In the genomic region with DNA sequence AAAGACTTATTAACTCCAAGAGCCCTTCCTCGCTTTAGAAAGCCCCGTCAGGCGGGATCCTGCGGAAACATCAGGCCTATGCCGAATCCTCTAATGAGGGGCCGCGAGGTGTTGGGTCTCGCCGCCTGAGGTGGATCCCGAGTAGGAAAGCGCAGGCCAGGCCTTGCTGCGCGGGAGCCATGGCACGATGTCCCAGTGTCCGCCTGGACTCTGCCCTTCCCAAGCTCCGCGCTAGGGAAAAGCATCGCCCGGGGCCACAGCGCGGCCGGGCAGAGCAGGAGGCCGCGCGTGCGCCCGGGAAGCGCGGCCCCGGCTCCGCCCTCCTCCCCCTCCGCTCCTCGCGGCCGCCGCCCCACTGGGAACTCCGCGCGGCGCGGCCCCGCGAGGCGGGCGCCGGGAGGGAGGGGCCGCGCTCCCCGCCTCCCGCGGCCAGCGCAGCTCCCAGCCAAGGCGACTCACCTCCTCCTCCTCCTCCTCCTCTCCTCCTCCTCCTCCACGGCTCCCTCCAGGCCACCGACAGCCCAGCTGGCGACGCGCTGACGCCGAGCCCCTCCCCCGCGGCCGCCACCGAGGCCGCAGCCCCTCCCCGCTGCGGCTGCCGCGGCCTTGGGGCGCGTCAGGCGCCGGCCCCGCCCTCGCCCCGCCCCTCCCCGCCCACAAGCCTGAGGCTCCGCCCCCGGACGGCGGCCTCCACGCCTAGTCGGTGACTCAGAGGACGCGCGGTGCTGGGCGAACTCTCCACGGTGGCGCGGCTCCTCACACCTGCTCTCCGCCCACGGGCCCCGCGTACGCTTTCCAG, we compare ENCODE assay signal across 8 mouse cellular contexts. TPM values are rescaled to one million over a fixed set of nuclear protein-coding genes. Genes with fewer than 3 reads are reported as not detected.
A peak's percentile ranks its signal among the peaks of the same experiment; 100 is the strongest.
DNase-seq lines count a peak whose midpoint lies in the region; ATAC-seq and TF ChIP-seq lines count a peak whose summit lies in the region.

No protein-coding gene starts in this region.

- no peaks in the 10 kb centered on the region for H3K27me3 ChIP-seq in embryonic facial prominence, embryonic 13.5 days
- no peaks in the 10 kb centered on the region for H3K27me3 ChIP-seq in heart, adult 2 months (ENCODE audit: control insufficient read depth, insufficient read depth, low read length)
- no peaks in the 10 kb centered on the region for H3K27me3 ChIP-seq in kidney, adult 2 months (replicated peaks; ENCODE audit: control insufficient read depth, insufficient read depth, low read length)
- no peaks in the 10 kb centered on the region for H3K27me3 ChIP-seq in limb, embryonic 12.5 days
- no peaks in the 10 kb centered on the region for H3K27me3 ChIP-seq in midbrain, embryonic 14.5 days (ENCODE audit: control insufficient read depth, insufficient read depth, low read length)

- WGBS in embryonic facial prominence, embryonic 13.5 days: under 1% methylated on average over 58 of the region's 95 CpGs
- WGBS in heart, adult 2 months: under 1% methylated on average over 67 of the region's 95 CpGs
- under 1% methylated on average over 71 of the region's 95 CpGs for WGBS in kidney, adult 2 months
- WGBS in limb, embryonic 12.5 days: 1% methylated on average over 55 of the region's 95 CpGs
- under 1% methylated on average over 76 of the region's 95 CpGs for WGBS in midbrain, embryonic 14.5 days

- no peaks in the 10 kb centered on the region for H3K9me3 ChIP-seq in embryonic facial prominence, embryonic 13.5 days
- H3K9me3 ChIP-seq in limb, embryonic 12.5 days: no peaks in the 10 kb centered on the region
- no peaks in the 10 kb centered on the region for H3K9me3 ChIP-seq in midbrain, embryonic 14.5 days (ENCODE audit: control insufficient read depth, low read length)

- no peaks in the 10 kb centered on the region for H3K36me3 ChIP-seq in embryonic facial prominence, embryonic 13.5 days
- peaks cover 8% of the 10 kb centered on the region; the same call in 1 of the 2 replicates for H3K36me3 ChIP-seq in heart, adult 2 months (ENCODE audit: control insufficient read depth, insufficient read depth, low read length)
- H3K36me3 ChIP-seq in kidney, adult 2 months (ENCODE audit: control insufficient read depth, insufficient read depth, low read length): no peaks in the 10 kb centered on the region
- no peaks in the 10 kb centered on the region for H3K36me3 ChIP-seq in limb, embryonic 12.5 days
- H3K36me3 ChIP-seq in midbrain, embryonic 14.5 days (ENCODE audit: control insufficient read depth, insufficient read depth, low read length): no peaks in the 10 kb centered on the region

- H3K9ac ChIP-seq in embryonic facial prominence, embryonic 13.5 days: peak overlapping the region; percentile 91
- H3K9ac ChIP-seq in heart, adult 2 months (ENCODE audit: low read depth, low read length): peak overlapping the region; percentile 93
- peak overlapping the region; percentile 79 for H3K9ac ChIP-seq in limb, embryonic 12.5 days (replicated peaks)
- H3K9ac ChIP-seq in midbrain, embryonic 14.5 days (replicated peaks; ENCODE audit: low read length): peak overlapping the region; percentile 74

- no peaks in the 10 kb centered on the region for H3K79me2 ChIP-seq in heart, adult 2 months (replicated peaks; ENCODE audit: control insufficient read depth, insufficient read depth, low read length)

- DNase-seq in 3T3-L1 (ENCODE audit: low read depth, low spot score): peak; percentile 88
- DNase-seq in adrenal gland, postnatal 4 days (ENCODE audit: low spot score in 2 of 2): peak; percentile 76 to 81
- peak; percentile 91 to 96 for DNase-seq in heart, adult 2 months
- DNase-seq in kidney, adult 2 months: peak; percentile 96
- DNase-seq in midbrain, embryonic 14.5 days: peak; percentile 95
- DNase-seq in spleen, adult 12 weeks (ENCODE audit: low spot score): peak; percentile 77

- peak; percentile 92 for TF ChIP-seq POLR2A in heart, adult 2 months (IDR thresholded peaks at IDR 0.05; ENCODE audit: insufficient read depth, low read depth, low read length)
- TF ChIP-seq POLR2A in kidney, adult 2 months (IDR thresholded peaks at IDR 0.05; ENCODE audit: low read depth, low read length): peak; percentile 92

- TF ChIP-seq CTCF in heart, adult 2 months (IDR thresholded peaks at IDR 0.05): peak; percentile 34
- TF ChIP-seq CTCF in kidney, adult 2 months (conservative IDR thresholded peaks at IDR 0.05; ENCODE audit: insufficient read depth, insufficient read length, low read depth, low read length): no peak

- intact Hi-C loops in heart, adult 2 months (cut with DNase I): loop anchor here (2.0 to 5.0 kb wide), 3 partner anchors 26 to 182 kb away; no protein-coding TSS in a partner anchor

- H3K4me3 ChIP-seq in embryonic facial prominence, embryonic 13.5 days: peak overlapping the region; percentile 72
- H3K4me3 ChIP-seq in heart, adult 2 months: peak overlapping the region; percentile 87
- peak overlapping the region; percentile 90 for H3K4me3 ChIP-seq in kidney, adult 2 months (ENCODE audit: insufficient read depth, low read depth, low read length)
- peak overlapping the region; percentile 70 for H3K4me3 ChIP-seq in limb, embryonic 12.5 days (replicated peaks)
- peak overlapping the region; percentile 67 for H3K4me3 ChIP-seq in midbrain, embryonic 14.5 days (replicated peaks; ENCODE audit: low read depth, low read length)

- H3K27ac ChIP-seq in embryonic facial prominence, embryonic 13.5 days: peak overlapping the region; percentile 94
- H3K27ac ChIP-seq in heart, adult 2 months: peak overlapping the region; percentile 98
- H3K27ac ChIP-seq in kidney, adult 2 months (ENCODE audit: insufficient read depth, low read depth, low read length): peak overlapping the region; percentile 99
- H3K27ac ChIP-seq in limb, embryonic 12.5 days: peak overlapping the region; percentile 93
- H3K27ac ChIP-seq in midbrain, embryonic 14.5 days (replicated peaks; ENCODE audit: low read depth, low read length): peak overlapping the region; percentile 90

- no peaks in the 10 kb centered on the region for H3K4me1 ChIP-seq in embryonic facial prominence, embryonic 13.5 days
- peaks cover 10% of the 10 kb centered on the region for H3K4me1 ChIP-seq in heart, adult 2 months (ENCODE audit: control insufficient read depth, insufficient read depth, low read length)
- peaks cover 9% of the 10 kb centered on the region for H3K4me1 ChIP-seq in kidney, adult 2 months (ENCODE audit: control insufficient read depth, insufficient read depth, low read length)
- no peaks in the 10 kb centered on the region for H3K4me1 ChIP-seq in limb, embryonic 12.5 days (replicated peaks)
- 0 out of 2 replicates have a peak, but pooled peaks cover 8% of the 10 kb centered on the region for H3K4me1 ChIP-seq in midbrain, embryonic 14.5 days (ENCODE audit: control insufficient read depth, insufficient read depth, low read length)

- TF ChIP-seq EP300 in heart, adult 2 months (IDR thresholded peaks at IDR 0.05; ENCODE audit: insufficient read depth, low read depth, low read length): 0 out of 2 replicates have a peak, but pooled peaks have one; percentile 3

- peak overlapping the region; percentile 70 for H3K4me2 ChIP-seq in embryonic facial prominence, embryonic 13.5 days
- H3K4me2 ChIP-seq in limb, embryonic 12.5 days: peak overlapping the region; percentile 75
- H3K4me2 ChIP-seq in midbrain, embryonic 14.5 days (ENCODE audit: low read length): peak overlapping the region; percentile 74

- ATAC-seq in embryonic facial prominence, embryonic 13.5 days (ENCODE audit: insufficient number of reproducible peaks, insufficient read depth, low FRiP score, low TSS enrichment, low read depth): peak; percentile 96
- peak; percentile 95 for ATAC-seq in limb, embryonic 12.5 days (ENCODE audit: insufficient number of reproducible peaks, insufficient read depth, low FRiP score, low TSS enrichment, low read depth)
- ATAC-seq in midbrain, embryonic 14.5 days (ENCODE audit: low FRiP score, low TSS enrichment): peak; percentile 97

RNA-seq across cellular contexts. Expression of a gene that starts 0.6 kb away (rescaled TPM):
- 10 to 100 TPM; 23.9 to 28.1 TPM for total RNA-seq in adrenal gland, postnatal 4 days (2021)
- 18.7 and 19.0 TPM in 2 replicates for polyA plus RNA-seq in embryonic facial prominence, embryonic 13.5 days (2015; fragmentation: Nextera tagmentation; extraction: Ambion mirVana)
- 10 to 100 TPM; 16.5 to 17.7 TPM for total RNA-seq in heart, adult 2 months (2021)
- polyA plus RNA-seq in heart, adult 2 months (2012; rRNA removed): 6.2 and 10.5 TPM in 2 replicates
- polyA plus RNA-seq in kidney, adult 2 months (2012; rRNA removed): 5.0 and 7.2 TPM in 2 replicates
- 13.9 and 15.5 TPM in 2 replicates for polyA plus RNA-seq in limb, embryonic 12.5 days (2016; fragmentation: Nextera tagmentation; extraction: Ambion mirVana)
- 23.5 and 24.8 TPM in 2 replicates for polyA plus RNA-seq in midbrain, embryonic 14.5 days (2014; fragmentation: Nextera tagmentation; extraction: Ambion mirVana)

Comparison
In these comparisons a context has a peak if more than half of its experiments do, and no peak if none do; other contexts are left out.
1. Peak in every context shown above with its lines: DNase-seq, ATAC-seq, H3K4me3 ChIP-seq and H3K27ac ChIP-seq.